Mouse (Mus musculus) layer of hippocampus, postnatal 36 days (tissue): ENCODE results near the gene Senp7. TPM values are rescaled to one million over a fixed set of nuclear protein-coding genes. Genes with fewer than 3 reads are reported as not detected.

Experiments
- DNase-seq, 2 experiments: peaks; one replicate each; pipeline ENCODE4 v3.0.0; 2022
- microRNA-seq, 2 experiments: library from miRNA; unstranded; fragments of <30 nt; microRNA quantifications; one replicate each; pipeline ENCODE4 v1.2.0; 2021
- total RNA-seq, 2 experiments: library from RNA; stranded (reverse); gene quantifications; 2 replicates each; pipeline ENCODE4 v1.2.3; 2021

Gene Senp7
- total RNA-seq, 2 experiments from 2014 or later = 50.3 to 51.2 TPM

GRCm38 (mm10) chr16:56139921-56140320, 91.8 kb downstream of the Senp7 start:
- DNase-seq = no peak

- no peak for DNase-seq
Observed at GRCm38 (mm10) chr16:56144876-56145555, 96.9 kb downstream of the Senp7 start.

- no peak for DNase-seq
Observed at GRCm38 (mm10) chr16:56147679-56148078, 99.5 kb downstream of the Senp7 start.

- no peak for DNase-seq
Observed at GRCm38 (mm10) chr16:56163466-56163865, 115.3 kb downstream of the Senp7 start.

GRCm38 (mm10) chr16:56170247-56170646, 122.1 kb downstream of the Senp7 start:
- peak; percentile 18 to 30 for DNase-seq

GRCm38 (mm10) chr16:56175867-56176581, 127.9 kb downstream of the Senp7 start:
- no peak for DNase-seq

- DNase-seq = no peak
Observed at GRCm38 (mm10) chr16:56186863-56187262, 138.7 kb downstream of the Senp7 start.

- DNase-seq = peak; percentile 56 to 62
Observed at GRCm38 (mm10) chr16:56188198-56188597, 140.1 kb downstream of the Senp7 start.

- DNase-seq = no peak
Observed at GRCm38 (mm10) chr16:56204051-56204450, 155.9 kb downstream of the Senp7 start, which contains the start of gene Impg2. Impg2 (plus strand) TSS chr16:56204313.

- no peak for DNase-seq
Observed at GRCm38 (mm10) chr16:56212740-56213139, 164.6 kb downstream of the Senp7 start.

- DNase-seq = no peak
Observed at GRCm38 (mm10) chr16:56227686-56228085, 179.5 kb downstream of the Senp7 start.

- DNase-seq = no peak
Observed at GRCm38 (mm10) chr16:56229455-56229854, 181.3 kb downstream of the Senp7 start.

GRCm38 (mm10) chr16:56231300-56231699, 183.2 kb downstream of the Senp7 start:
- DNase-seq = peak; percentile 48 to 56

GRCm38 (mm10) chr16:56232736-56233135, 184.6 kb downstream of the Senp7 start:
- DNase-seq = peak in 1 of 2 experiments; percentile 6

Small RNA genes lying within 50 kb of the gene (microRNA-seq; reads per million reads assigned to microRNA genes)
- 0 reads per million in 2 experiments for gene Gm24047

Other genes with a start within 250 kb of the Senp7 start
- 1 to 10 TPM; 6.1 to 6.5 TPM for gene Nfkbiz, start 209.4 kb upstream of the Senp7 start, total RNA-seq
- 10 to 100 TPM; 11.7 to 12.0 TPM for gene Nxpe3, start 153.1 kb upstream of the Senp7 start, total RNA-seq
- gene Cep97, start 113.5 kb upstream of the Senp7 start, total RNA-seq = 10 to 100 TPM; 17.2 to 17.4 TPM
- gene Rpl24, start 82.1 kb upstream of the Senp7 start, total RNA-seq = 100 to 1,000 TPM; 392 to 411 TPM
- 10 to 100 TPM; 50.3 to 52.2 TPM for gene Zbtb11, start 74.5 kb upstream of the Senp7 start, total RNA-seq
- gene Pcnp, start 18.6 kb upstream of the Senp7 start, total RNA-seq = 100 to 1,000 TPM; 153 to 157 TPM
- 10 to 100 TPM; 10.3 to 11.4 TPM for gene Trmt10c, start 10.5 kb upstream of the Senp7 start, total RNA-seq
- 1 to 10 TPM in 1 of 2 experiments, under 1 TPM in 1; 0.83 to 1.8 TPM for gene Impg2, start 156.0 kb downstream of the Senp7 start, total RNA-seq